Mouse (Mus musculus) ES-E14 (cell line): Measurements from ENCODE around the gene Rps17.

Experiments
- CHD2 ChIP-seq: IDR thresholded peaks from 2 replicates; pipeline ENCODE4 v1.6.1; 2014; ENCODE audit warnings: mild to moderate bottlenecking, low read depth, low read length, inconsistent platforms
- HCFC1 ChIP-seq: IDR thresholded peaks from 2 replicates; pipeline ENCODE4 v1.6.1; 2012; ENCODE audit warnings: low read length, inconsistent platforms, borderline replicate concordance; ENCODE audit not compliant: insufficient read depth

DNA sequence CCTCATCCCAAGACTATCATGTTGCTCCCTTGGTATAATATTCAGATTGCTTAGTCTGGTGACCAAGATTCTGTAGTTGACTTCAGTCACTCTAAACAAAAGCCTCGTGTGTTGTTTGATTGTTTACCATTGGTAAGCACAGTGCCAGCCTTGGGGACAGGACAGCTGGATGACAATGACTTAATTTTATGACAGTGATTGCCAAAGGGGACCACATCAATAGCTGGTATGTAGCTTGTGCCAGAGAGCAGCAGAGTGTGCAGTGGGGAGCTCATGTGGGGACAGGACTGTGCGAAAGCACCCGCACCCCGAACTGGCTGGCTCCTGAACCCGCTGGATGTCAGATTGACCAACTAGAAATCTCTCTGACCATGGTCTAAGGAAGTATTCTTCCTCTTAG, 40.4 kb downstream of the Rps17 start:
- TF ChIP-seq HCFC1 (no peak), CHD2 (no peak)
